Mouse (Mus musculus): ENCODE data around the gene Lamb1. TPM values are rescaled to one million over a fixed set of nuclear protein-coding genes. Genes with fewer than 3 reads are reported as not detected.

Lamb1 gene
- total RNA-seq, 2 experiments from 2014 or later: 266 to 279 TPM

Other genes starting within 250 kb of the Lamb1 start
- under 1 TPM; 0.79 to 0.81 TPM for gene Fam110c, start 191.4 kb upstream of the Lamb1 start, total RNA-seq (2021)
- gene Gm6993, start 24.5 kb upstream of the Lamb1 start, total RNA-seq (2021): not detected
- gene Dld, start 86.2 kb downstream of the Lamb1 start, total RNA-seq (2021): 100 to 1,000 TPM; 309 to 328 TPM
- gene Slc26a3, start 125.6 kb downstream of the Lamb1 start, total RNA-seq (2021): under 1 TPM; 0.56 to 0.69 TPM
- gene Cbll1, start 234.4 kb downstream of the Lamb1 start, total RNA-seq (2021): 10 to 100 TPM; 13.6 to 15.1 TPM

Measured in heart, postnatal 4 days (tissue).